Mouse (Mus musculus) heart, adult 2 months (tissue): ENCODE data around the gene Fam241b.

Source experiments
- CTCF ChIP-seq: fragments of 200-600 bp; IDR thresholded peaks from 2 replicates; pipeline ENCODE4 v1.8.1; 2022; ENCODE audit warnings: antibody characterized with exemption, mild to moderate bottlenecking, moderate library complexity
- EP300 ChIP-seq: fragments of 200-500 bp; IDR thresholded peaks from 2 replicates; pipeline ENCODE4 v1.6.1; 2011; ENCODE audit warnings: low read depth, low read length, control low read depth; ENCODE audit not compliant: insufficient read depth
- POLR2A ChIP-seq: fragments of 200-500 bp; IDR thresholded peaks from 2 replicates; pipeline ENCODE4 v1.6.1; 2011; ENCODE audit warnings: mild to moderate bottlenecking, low read depth, low read length, control low read depth; ENCODE audit not compliant: insufficient read depth

DNA sequence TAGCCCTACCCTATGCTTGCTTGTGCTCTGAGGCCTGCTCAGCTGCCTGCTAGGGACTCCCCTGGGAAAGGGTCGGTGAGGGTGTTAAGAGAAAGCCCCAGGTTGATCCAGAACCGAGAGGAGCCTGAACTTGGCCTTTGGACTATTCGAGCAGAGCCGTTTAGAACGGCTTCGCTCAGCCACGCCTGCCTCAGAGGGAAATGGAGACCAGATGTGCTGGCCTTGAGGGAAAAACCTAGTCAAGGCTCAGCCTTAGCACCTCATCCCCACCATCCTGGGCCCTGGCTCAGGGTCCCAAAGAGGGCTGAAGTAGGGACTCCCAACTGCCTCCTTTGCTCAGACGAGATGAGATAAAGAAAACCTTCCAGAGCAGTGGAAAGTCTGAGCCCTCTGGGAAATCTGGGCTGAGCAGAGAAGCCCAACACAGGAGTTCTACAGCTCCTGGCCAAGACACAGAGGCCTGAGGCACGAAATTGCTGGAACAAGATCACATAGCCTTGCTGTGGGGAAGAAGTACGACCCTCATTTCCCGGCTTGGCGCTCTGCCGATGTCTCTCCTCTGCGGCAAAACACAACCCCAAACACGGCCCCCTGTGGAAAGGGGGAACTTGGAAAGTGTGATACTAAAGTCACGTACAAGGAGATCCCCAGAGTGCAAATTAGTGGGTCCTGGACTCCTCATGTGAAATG, 83.4 kb downstream of the Fam241b start:
- TF ChIP-seq EP300 (no peak), CTCF (no peak), POLR2A (no peak)
